Mouse (Mus musculus): Measurements from ENCODE around the gene Rab39. TPM values are rescaled to one million over a fixed set of nuclear protein-coding genes. Genes with fewer than 3 reads are reported as not detected.

Gene Rab39
- polyA plus RNA-seq (2017; shearing (Covaris generic)): under 1 TPM in 1 of 2 experiments, not detected in 1; 0.12 TPM

GRCm38 (mm10) chr9:53705992-53706696, at the start of gene Rab39:
Gene Rab39, minus strand, starts transcription at chr9:53706232.

GRCm38 (mm10) chr9:53669680-53670219, 36.3 kb downstream of the Rab39 start, which contains the start of gene Cul5:
Gene Cul5, minus strand, starts transcription at chr9:53670014.

Other genes starting within 250 kb of the Rab39 start
- 10 to 100 TPM; 23.5 to 29.1 TPM for gene Atm, start 169.5 kb downstream of the Rab39 start, polyA plus RNA-seq (2017; shearing (Covaris generic))
- gene Npat, start 169.2 kb downstream of the Rab39 start, polyA plus RNA-seq (2017; shearing (Covaris generic)): 10 to 100 TPM; 13.3 to 17.4 TPM
- 10 to 100 TPM; 58.9 to 82.7 TPM for gene Acat1, start 95.8 kb downstream of the Rab39 start, polyA plus RNA-seq (2017; shearing (Covaris generic))
- 10 to 100 TPM; 27.6 to 35.5 TPM for gene Cul5, start 36.2 kb downstream of the Rab39 start, polyA plus RNA-seq (2017; shearing (Covaris generic))
- gene Slc35f2, start 65.3 kb upstream of the Rab39 start, polyA plus RNA-seq (2017; shearing (Covaris generic)): 10 to 100 TPM; 10.8 to 11.9 TPM
- not detected for gene Sln, start 143.9 kb upstream of the Rab39 start, polyA plus RNA-seq (2017; shearing (Covaris generic))

Measured in inflammation-experienced regulatory T-cells (primary cell).